Mouse (Mus musculus) brain, embryonic 14.5 days (tissue): ENCODE measurements around the gene Gng2.

Experiments
- CTCF ChIP-seq: fragments of 200-500 bp; IDR thresholded peaks from 2 replicates; pipeline ENCODE4 v1.5.1; 2012; ENCODE audit warnings: inconsistent platforms, mild to moderate bottlenecking, moderate library complexity, borderline replicate concordance; ENCODE audit not compliant: insufficient read depth, insufficient read length; ENCODE audit errors: extremely low read depth
- POLR2A ChIP-seq: fragments of 200-500 bp; IDR thresholded peaks from 2 replicates; pipeline ENCODE4 v1.6.1; 2012; ENCODE audit warnings: mild to moderate bottlenecking, inconsistent platforms, borderline replicate concordance; ENCODE audit not compliant: poor library complexity, insufficient read depth, insufficient read length, severe bottlenecking; ENCODE audit errors: extremely low read depth

GRCm38 (mm10) chr14:19963961-19964505 is 13.4 kb downstream of the Gng2 start:
- TF ChIP-seq CTCF: no peak
- no peak for TF ChIP-seq POLR2A
